Mouse (Mus musculus) thymus, adult 2 months (tissue): ENCODE data around the gene Gcnt7. TPM values are rescaled to one million over a fixed set of nuclear protein-coding genes. Genes with fewer than 3 reads are reported as not detected.
A peak's percentile ranks its signal among the peaks of the same experiment; 100 is the strongest.

Source experiments
- DNase-seq: peaks from one replicate; pipeline ENCODE4 v3.0.0; 2021
- H3K27ac ChIP-seq: fragments of 200-500 bp; 2 replicates; pipeline ENCODE4 v1.5.1; 2012; ENCODE audit warnings: low read length, control low read depth; ENCODE audit not compliant: control insufficient read depth, insufficient read depth
- H3K27me3 ChIP-seq: fragments of 200-500 bp; 2 replicates; pipeline ENCODE4 v1.6.1; 2012; ENCODE audit warnings: mild to moderate bottlenecking, low read length, moderate library complexity, mixed read lengths; ENCODE audit not compliant: control insufficient read depth, insufficient read depth
- H3K36me3 ChIP-seq: fragments of 200-500 bp; 2 replicates; pipeline ENCODE4 v1.6.1; 2012; ENCODE audit warnings: mild to moderate bottlenecking, low read length, moderate library complexity; ENCODE audit not compliant: control insufficient read depth, insufficient read depth
- H3K4me1 ChIP-seq: fragments of 200-500 bp; replicated peaks from 2 replicates; pipeline ENCODE4 v1.6.1; 2012; ENCODE audit warnings: low read length; ENCODE audit not compliant: control insufficient read depth, insufficient read depth
- H3K4me3 ChIP-seq: fragments of 200-500 bp; 2 replicates; pipeline ENCODE4 v1.5.1; 2012; ENCODE audit warnings: mild to moderate bottlenecking, low read length, control low read depth, moderate library complexity; ENCODE audit not compliant: control insufficient read depth, insufficient read depth
- CTCF ChIP-seq: fragments of 200-500 bp; IDR thresholded peaks from 2 replicates; pipeline ENCODE4 v1.5.1; 2012; ENCODE audit warnings: mild to moderate bottlenecking, control low read depth, low read length, moderate library complexity, borderline replicate concordance; ENCODE audit not compliant: control insufficient read depth, poor library complexity, insufficient read depth; ENCODE audit errors: extremely low read depth
- POLR2A ChIP-seq: fragments of 200-500 bp; IDR thresholded peaks from 2 replicates; pipeline ENCODE4 v1.6.1; 2012; ENCODE audit warnings: mild to moderate bottlenecking, low read length, control low read depth, moderate library complexity; ENCODE audit not compliant: control insufficient read depth, poor library complexity, insufficient read depth; ENCODE audit errors: extremely low read depth
- WGBS: fragments of 180-500 bp; shearing (Covaris S2); methylation state at CpG from one replicate; pipeline ENCODE4 v1.1.7; 2018; 5-methylcytosine and 5-hydroxymethylcytosine counted together
- polyA plus RNA-seq: library from polyadenylated mRNA; depleted of rRNA; stranded (reverse); fragments of >200 nt; gene quantifications from 2 replicates; pipeline ENCODE4 v1.2.3, GENCODE M21; 2012

Gcnt7 gene
- polyA plus RNA-seq, 1 experiment: not detected

GRCm38 (mm10) chr2:172412454-172412853, 45.9 kb downstream of the Gcnt7 start:
- H3K4me1 ChIP-seq: peaks cover 31% of the 10 kb centered on the region
- no peaks in the 10 kb centered on the region for H3K36me3 ChIP-seq
- DNase-seq: no peak
- peak overlapping the region; percentile 41 for H3K4me3 ChIP-seq
- WGBS: 5% methylated on average over 9 of the region's 9 CpGs
- TF ChIP-seq POLR2A (no peak), CTCF (no peak)
- no peak overlapping the region for H3K27ac ChIP-seq
- no peaks in the 10 kb centered on the region for H3K27me3 ChIP-seq

- H3K4me1 ChIP-seq: peaks cover 31% of the 10 kb centered on the region
- WGBS: 95% methylated on average over 11 of the region's 11 CpGs
- no peak for TF ChIP-seq POLR2A
- no peak for TF ChIP-seq CTCF
- no peak overlapping the region for H3K4me3 ChIP-seq
- H3K27me3 ChIP-seq: no peaks in the 10 kb centered on the region
- H3K27ac ChIP-seq: no peak overlapping the region
- no peaks in the 10 kb centered on the region for H3K36me3 ChIP-seq
- no peak for DNase-seq
These were observed 47.3 kb downstream of the Gcnt7 start for GRCm38 (mm10) chr2:172411091-172411490.

GRCm38 (mm10) chr2:172410686-172411085, 47.7 kb downstream of the Gcnt7 start:
- peaks cover 27% of the 10 kb centered on the region for H3K4me1 ChIP-seq
- H3K36me3 ChIP-seq: no peaks in the 10 kb centered on the region
- H3K27ac ChIP-seq: no peak overlapping the region
- 93% methylated on average over 2 of the region's 2 CpGs for WGBS
- no peak for DNase-seq
- TF ChIP-seq CTCF (no peak), POLR2A (no peak)
- H3K27me3 ChIP-seq: no peaks in the 10 kb centered on the region
- H3K4me3 ChIP-seq: no peak overlapping the region

GRCm38 (mm10) chr2:172407499-172407898, 50.9 kb downstream of the Gcnt7 start:
- TF ChIP-seq POLR2A (no peak), CTCF (no peak)
- H3K4me1 ChIP-seq: peaks cover 26% of the 10 kb centered on the region

GRCm38 (mm10) chr2:172406173-172406572, 52.2 kb downstream of the Gcnt7 start:
- peaks cover 33% of the 10 kb centered on the region for H3K4me1 ChIP-seq
- TF ChIP-seq CTCF: no peak
- no peak for TF ChIP-seq POLR2A
- no peaks in the 10 kb centered on the region for H3K27me3 ChIP-seq
- DNase-seq: no peak
- no peak overlapping the region for H3K27ac ChIP-seq
- 93% methylated on average over 4 of the region's 4 CpGs for WGBS
- H3K36me3 ChIP-seq: no peaks in the 10 kb centered on the region
- no peak overlapping the region for H3K4me3 ChIP-seq

More at GRCm38 (mm10) chr2:172407499-172407898, 50.9 kb downstream of the Gcnt7 start:
- Histone ChIP-seq H3K4me3 (no peak overlapping the region), H3K36me3 (no peaks in the 10 kb centered on the region), H3K27ac (no peak overlapping the region), H3K27me3 (no peaks in the 10 kb centered on the region)
- 67% methylated on average over 2 of the region's 2 CpGs for WGBS
- no peak for DNase-seq

GRCm38 (mm10) chr2:172405011-172405410, 53.4 kb downstream of the Gcnt7 start:
- no peak overlapping the region for H3K27ac ChIP-seq
- WGBS: 48% methylated on average over 3 of the region's 3 CpGs
- no peaks in the 10 kb centered on the region for H3K36me3 ChIP-seq
- no peaks in the 10 kb centered on the region for H3K27me3 ChIP-seq
- DNase-seq: no peak
- TF ChIP-seq POLR2A: no peak
- TF ChIP-seq CTCF: no peak
- peaks cover 41% of the 10 kb centered on the region for H3K4me1 ChIP-seq
- H3K4me3 ChIP-seq: no peak overlapping the region

GRCm38 (mm10) chr2:172404239-172404638, 54.2 kb downstream of the Gcnt7 start:
- Histone ChIP-seq H3K27ac (no peak overlapping the region), H3K4me1 (peaks cover 49% of the 10 kb centered on the region), H3K36me3 (no peaks in the 10 kb centered on the region), H3K4me3 (no peak overlapping the region), H3K27me3 (no peaks in the 10 kb centered on the region)
- 80% methylated on average over 7 of the region's 7 CpGs for WGBS
- TF ChIP-seq CTCF (no peak), POLR2A (no peak)
- DNase-seq: no peak
